Mouse (Mus musculus) central nervous system, embryonic 18 days (tissue): ENCODE results near the gene Sv2b. TPM values are rescaled to one million over a fixed set of nuclear protein-coding genes. Genes with fewer than 3 reads are reported as not detected.

Experiments used
- polyA plus RNA-seq: library from polyadenylated mRNA; depleted of rRNA; stranded (reverse); fragments of >200 nt; gene quantifications from 2 replicates; pipeline ENCODE4 v1.2.3, GENCODE M21; 2012; rRNA removed

The Sv2b gene
- polyA plus RNA-seq, result 17.0 and 18.8 TPM in 2 replicates

DNA sequence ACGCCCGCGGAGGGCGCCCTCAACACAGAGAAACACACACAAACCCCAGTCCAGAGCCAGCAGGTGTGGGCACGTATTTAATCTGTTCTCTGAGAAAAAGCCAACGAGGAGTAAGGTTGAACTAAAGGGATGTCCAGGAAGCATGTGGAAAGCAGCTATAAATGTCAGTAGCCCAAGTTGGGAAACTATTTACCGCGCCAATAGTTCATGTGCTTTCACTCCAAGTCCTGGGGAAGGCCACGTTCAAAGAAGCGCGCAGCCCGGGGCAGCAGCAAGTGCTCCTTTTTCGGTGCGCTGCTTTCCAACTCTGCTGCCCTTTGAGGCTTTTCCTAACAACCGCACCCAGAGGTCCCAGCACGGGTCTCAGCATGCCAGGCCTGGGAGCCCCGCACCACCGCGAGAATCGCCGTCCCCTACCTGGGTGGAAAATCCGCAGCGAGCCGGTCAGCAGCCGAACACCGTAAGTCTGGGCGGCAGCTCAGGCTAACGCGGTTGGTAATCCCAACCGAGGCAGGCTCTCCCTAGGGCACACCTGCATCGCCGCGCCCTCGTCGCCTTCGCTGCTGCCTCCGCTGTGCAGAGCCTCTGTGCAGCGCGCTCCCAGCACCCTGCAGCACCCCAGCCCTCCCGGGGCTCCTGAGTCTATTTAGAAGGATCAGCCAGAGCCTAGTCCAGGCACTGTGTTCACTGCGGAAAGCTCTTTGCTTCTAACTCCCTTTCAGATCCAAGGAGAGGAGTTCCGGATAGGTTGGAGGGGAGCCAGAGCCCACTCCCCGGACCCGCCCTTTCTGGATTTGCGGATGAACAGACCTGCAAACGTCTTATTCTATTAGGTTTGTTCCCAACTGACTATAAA lies at the start of gene Sv2b:
Gene Sv2b (minus strand): TSS at position 806 of the 856 bp plus-strand sequence.

Other genes with a start within 250 kb of the Sv2b start
- 8.9 and 9.0 TPM in 2 replicates for gene Akap13, start 146.3 kb upstream of the Sv2b start, polyA plus RNA-seq